Mouse (Mus musculus): Measurements from ENCODE around the gene Alkbh3. TPM values are rescaled to one million over a fixed set of nuclear protein-coding genes. Genes with fewer than 3 reads are reported as not detected.

The Alkbh3 gene
- total and polyA plus RNA-seq, 3 experiments: not detected

DNA sequence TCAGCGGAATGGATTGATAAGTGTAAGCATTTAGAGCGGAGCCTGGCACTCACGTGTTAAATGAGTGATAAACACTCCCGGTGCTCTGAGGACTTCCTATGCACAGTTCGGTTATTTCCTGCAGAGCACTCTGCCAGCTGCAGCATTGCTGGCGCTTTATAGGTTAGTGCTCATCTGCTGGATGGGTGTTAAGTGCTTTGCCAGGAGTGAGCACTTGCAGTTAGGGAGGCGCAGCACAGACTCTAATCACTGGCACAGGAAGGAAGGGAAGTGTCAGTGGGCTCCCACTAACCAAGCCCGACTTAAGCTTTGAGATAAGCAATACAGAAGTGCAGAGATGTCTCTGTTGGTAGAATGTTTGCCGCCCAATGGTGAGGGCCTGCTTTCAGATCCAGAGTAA is 72.1 kb downstream of the Alkbh3 start:
- Histone ChIP-seq H3K27ac (ENCODE audit: control insufficient read depth, low read depth, low read length) (no peak overlapping the region), H3K4me1 (ENCODE audit: control insufficient read depth in 1 of 2, insufficient read depth in 2 of 2, low read length in 2 of 2) (no peaks in the 10 kb centered on the region), H3K9me3 (replicated peaks; ENCODE audit: insufficient read depth, low read length) (no peaks in the 10 kb centered on the region), H3K4me3 (ENCODE audit: control insufficient read depth in 1 of 2, insufficient read depth in 1 of 2, low read depth in 2 of 2, low read length in 2 of 2) (no peak overlapping the region), H3K36me3 (ENCODE audit: control insufficient read depth in 1 of 2, insufficient read depth in 2 of 2, low read length in 2 of 2) (no peaks in the 10 kb centered on the region), H3K27me3 (ENCODE audit: control insufficient read depth in 1 of 2, insufficient read depth in 2 of 2, low read length in 2 of 2) (peaks cover 2 to 14% of the 10 kb centered on the region in 2 experiments), H3K9ac (ENCODE audit: control insufficient read depth, low read depth, low read length, poor library complexity, severe bottlenecking) (no peak overlapping the region), H3K79me2 (ENCODE audit: control insufficient read depth, insufficient read depth, low read length, poor library complexity) (no peaks in the 10 kb centered on the region)
- peak; percentile 23 for DNase-seq (ENCODE audit: low read depth, low spot score)
- TF ChIP-seq ELF1 (IDR thresholded peaks at IDR 0.05; ENCODE audit: low read depth, low read length) (no peak), E2F4 (IDR thresholded peaks at IDR 0.05; ENCODE audit: borderline replicate concordance, low read depth, low read length) (no peak), TAL1 (IDR thresholded peaks at IDR 0.05; ENCODE audit: low read length) (no peak)

Other genes with a start within 250 kb of the Alkbh3 start
- gene Ext2, start 188.2 kb downstream of the Alkbh3 start, total RNA-seq (2012; rRNA removed): 29.2 and 33.7 TPM in 2 replicates
- 10 to 100 TPM in 1 of 2 experiments, not detected in 1; 66.8 TPM for gene Ext2, start 188.2 kb downstream of the Alkbh3 start, polyA plus RNA-seq (2012; ENCODE audit: insufficient read depth in 1 of 2, insufficient read length in 2 of 2, low read depth in 1 of 2, low replicate concordance in 2 of 2, missing spikeins in 1 of 2)
- 1.0 and 1.2 TPM in 2 replicates for gene Accs, start 160.9 kb downstream of the Alkbh3 start, total RNA-seq (2012; rRNA removed)
- 1 to 10 TPM in 1 of 2 experiments, not detected in 1; 4.5 TPM for gene Accs, start 160.9 kb downstream of the Alkbh3 start, polyA plus RNA-seq (2012; ENCODE audit: insufficient read depth in 1 of 2, insufficient read length in 2 of 2, low read depth in 1 of 2, low replicate concordance in 2 of 2, missing spikeins in 1 of 2)
- not detected in 2 replicates for gene Accsl, start 141.7 kb downstream of the Alkbh3 start, total RNA-seq (2012; rRNA removed)
- not detected for gene Accsl, start 141.7 kb downstream of the Alkbh3 start, polyA plus RNA-seq (2012; ENCODE audit: insufficient read depth in 1 of 2, insufficient read length in 2 of 2, low read depth in 1 of 2, low replicate concordance in 2 of 2, missing spikeins in 1 of 2)
- gene Gm13889, start 53.6 kb downstream of the Alkbh3 start, total RNA-seq (2012; rRNA removed): not detected in 2 replicates
- not detected for gene Gm13889, start 53.6 kb downstream of the Alkbh3 start, polyA plus RNA-seq (2012; ENCODE audit: insufficient read depth in 1 of 2, insufficient read length in 2 of 2, low read depth in 1 of 2, low replicate concordance in 2 of 2, missing spikeins in 1 of 2)
- not detected in 2 replicates for gene Gm27027, start 14.5 kb downstream of the Alkbh3 start, total RNA-seq (2012; rRNA removed)
- gene Gm27027, start 14.5 kb downstream of the Alkbh3 start, polyA plus RNA-seq (2012; ENCODE audit: insufficient read depth in 1 of 2, insufficient read length in 2 of 2, low read depth in 1 of 2, low replicate concordance in 2 of 2, missing spikeins in 1 of 2): not detected
- gene Hsd17b12, start 147.2 kb upstream of the Alkbh3 start, total RNA-seq (2012; rRNA removed): 83.8 and 94.6 TPM in 2 replicates
- gene Hsd17b12, start 147.2 kb upstream of the Alkbh3 start, polyA plus RNA-seq (2012; ENCODE audit: insufficient read depth in 1 of 2, insufficient read length in 2 of 2, low read depth in 1 of 2, low replicate concordance in 2 of 2, missing spikeins in 1 of 2): 100 to 1,000 TPM in 1 of 2 experiments, 10 to 100 TPM in 1; 83.5 to 148 TPM

Measured in MEL (cell line).